Mouse (Mus musculus): ENCODE measurements around the gene Gm29289.
"Not testable (repeated sequence)": the region's sequence is repeated elsewhere in the genome, so short reads cannot be mapped to it uniquely, and the experiment has no call there.

Gm29289 gene

GRCm38 (mm10) chrY:2932282-2932681, at the start of gene Gm29289:
Gm29289 (plus strand) TSS chrY:2932582.
- not testable (repeated sequence) for DNase-seq

DNA sequence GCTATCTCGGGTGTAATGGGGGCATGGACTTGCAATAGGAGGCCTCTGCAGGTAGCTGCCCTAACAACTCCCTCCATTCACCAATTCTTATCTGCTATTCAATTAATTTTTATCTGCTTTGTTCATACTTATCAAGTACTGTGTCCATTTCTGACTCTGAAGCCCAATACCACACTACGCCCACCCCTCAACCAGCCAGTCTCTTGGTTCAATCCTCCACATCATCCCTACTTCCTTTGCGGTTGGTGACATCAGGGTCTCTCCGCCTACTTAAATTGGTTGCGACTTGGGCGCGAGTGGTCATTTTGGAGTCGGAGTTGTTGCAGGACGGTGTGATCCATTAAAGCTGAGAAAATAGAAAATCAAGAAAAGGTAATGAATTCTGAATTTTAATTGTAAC, 31.7 kb upstream of the Gm29289 start, which contains the start of gene Gm10352:
TSS of gene Gm10352 (plus strand) at position 301 of the 400 bp plus-strand sequence.
- DNase-seq: not testable (repeated sequence)

All from right cerebral cortex, postnatal 4 days (tissue).